Mouse (Mus musculus): ENCODE results near the gene BC024978. TPM values are rescaled to one million over a fixed set of nuclear protein-coding genes. Genes with fewer than 3 reads are reported as not detected.
A peak's percentile ranks its signal among the peaks of the same experiment; 100 is the strongest.

Gene BC024978
- polyA plus RNA-seq, 1 experiment from 2014 or later: 4.0 TPM

DNA sequence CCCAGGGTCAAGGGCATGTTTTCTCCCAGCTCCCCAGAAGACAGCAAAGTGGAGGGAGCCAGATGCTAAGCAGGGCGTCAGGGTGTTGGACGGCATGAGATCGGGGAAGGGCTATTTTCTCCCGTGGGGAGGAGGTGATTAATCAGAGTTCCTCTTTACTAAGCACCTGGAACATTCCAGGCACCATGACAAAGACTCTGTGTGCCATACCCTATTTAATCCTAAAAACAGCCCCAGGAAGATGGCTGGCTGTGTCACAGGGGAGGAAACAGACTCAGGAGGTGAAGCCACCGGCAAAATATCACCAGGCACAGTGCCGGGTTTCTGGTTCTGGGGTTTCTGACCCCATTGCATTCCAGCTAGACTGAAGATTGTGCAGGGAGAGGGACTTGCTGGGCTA, 26.4 kb downstream of the BC024978 start:
- DNase-seq (ENCODE audit: low spot score): no peak

DNA sequence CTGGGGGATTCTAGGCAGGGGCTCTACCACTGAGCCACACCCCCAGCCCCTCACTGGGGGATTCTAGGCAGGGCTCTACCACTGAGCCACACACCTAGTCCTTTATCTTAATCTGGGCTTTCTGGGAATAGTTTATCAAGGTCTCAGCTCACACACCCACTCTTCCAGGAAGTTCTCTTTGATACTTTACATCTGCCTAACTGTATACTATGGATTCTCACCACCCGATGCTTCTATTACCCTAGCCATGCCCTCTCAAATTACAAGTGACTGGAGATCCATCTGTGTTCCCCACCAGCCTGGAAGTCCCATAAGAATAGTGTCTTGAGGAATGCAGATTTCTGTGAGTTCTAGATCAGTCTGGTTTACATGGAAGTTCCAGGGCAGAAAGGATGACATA, 27.0 kb downstream of the BC024978 start:
- no peak for DNase-seq (ENCODE audit: low spot score)

- no peak for DNase-seq (ENCODE audit: low spot score)
Observed at GRCm38 (mm10) chr7:27224877-27225575, 29.4 kb downstream of the BC024978 start.

- no peak for DNase-seq (ENCODE audit: low spot score)
Observed at GRCm38 (mm10) chr7:27227276-27227675, 31.7 kb downstream of the BC024978 start.

DNA sequence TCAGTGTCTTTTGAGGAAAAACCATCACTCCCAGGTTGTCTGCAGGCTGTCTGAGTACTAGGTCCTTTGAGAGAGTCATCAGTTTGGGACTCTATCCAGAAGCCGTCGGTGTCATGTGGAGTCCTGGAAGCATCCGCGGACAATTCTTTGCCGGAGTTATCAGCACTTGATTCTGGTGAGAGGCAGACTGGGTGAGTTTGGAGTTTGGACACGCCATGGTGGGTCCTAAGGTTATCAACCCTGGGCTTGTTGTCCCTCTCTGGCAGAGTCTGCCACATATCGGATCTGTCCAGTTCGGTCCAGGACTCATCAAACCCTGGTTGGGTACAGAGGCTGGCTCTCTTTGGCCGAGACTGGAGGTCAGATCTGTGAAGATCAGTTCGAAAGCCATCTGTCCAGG, 32.1 kb downstream of the BC024978 start:
- no peak for DNase-seq (ENCODE audit: low spot score)

- DNase-seq (ENCODE audit: low spot score): peak; percentile 95
Observed at GRCm38 (mm10) chr7:27228281-27228821, 32.8 kb downstream of the BC024978 start, which contains the start of gene Itpkc. TSS of gene Itpkc (minus strand) at chr7:27228661.

DNA sequence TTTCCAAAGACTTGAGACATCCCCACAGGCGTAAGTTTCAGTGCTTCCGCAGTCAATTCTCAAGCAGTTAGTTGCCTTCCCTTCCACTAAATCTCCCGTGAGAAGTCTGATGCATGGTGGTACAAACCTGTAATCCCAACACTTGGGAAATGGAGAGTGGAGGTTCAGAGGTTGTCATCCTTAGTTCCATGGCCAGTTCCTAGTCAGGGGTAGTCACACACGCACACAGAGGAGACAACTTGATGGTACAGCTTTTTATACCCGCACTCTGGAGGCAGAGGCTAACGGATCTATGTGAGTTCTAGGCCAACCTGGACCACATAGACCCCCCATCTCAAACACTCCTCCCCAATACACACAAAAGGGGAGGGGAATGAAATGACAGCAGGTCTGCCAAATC, 33.3 kb downstream of the BC024978 start:
- no peak for DNase-seq (ENCODE audit: low spot score)

- DNase-seq (ENCODE audit: low spot score): no peak
Observed at GRCm38 (mm10) chr7:27230781-27231180, 35.2 kb downstream of the BC024978 start.

GRCm38 (mm10) chr7:27231693-27232331, 36.2 kb downstream of the BC024978 start:
- no peak for DNase-seq (ENCODE audit: low spot score)

DNA sequence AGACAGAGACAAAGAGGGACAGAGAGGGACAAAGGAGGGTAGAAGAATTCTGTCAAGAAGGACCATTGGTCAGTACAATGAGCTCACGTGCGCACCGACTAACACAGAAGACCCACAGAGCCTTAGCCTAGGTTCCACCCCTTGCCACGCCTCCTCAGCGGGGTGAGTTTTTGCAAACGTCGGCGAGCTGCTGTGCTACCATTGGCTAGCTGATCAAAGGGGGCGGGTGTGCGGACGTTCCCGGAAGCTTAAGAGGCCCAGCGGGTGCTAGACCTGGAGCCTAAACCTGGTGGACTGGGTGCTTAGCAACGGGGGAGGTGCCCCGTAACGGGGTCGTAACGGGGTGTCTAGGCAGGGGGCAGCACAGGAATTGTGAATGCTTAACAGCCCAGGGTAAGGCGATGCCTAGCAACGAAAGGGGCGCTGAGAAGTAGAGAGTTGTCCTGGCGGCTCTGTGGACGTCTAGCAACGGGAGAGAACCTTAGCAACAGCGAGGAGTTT, 37.2 kb downstream of the BC024978 start, which contains the start of gene Coq8b:
Gene Coq8b, plus strand, starts transcription at position 243 of the 501 bp plus-strand sequence.
- DNase-seq (ENCODE audit: low spot score): peak; percentile 97

DNA sequence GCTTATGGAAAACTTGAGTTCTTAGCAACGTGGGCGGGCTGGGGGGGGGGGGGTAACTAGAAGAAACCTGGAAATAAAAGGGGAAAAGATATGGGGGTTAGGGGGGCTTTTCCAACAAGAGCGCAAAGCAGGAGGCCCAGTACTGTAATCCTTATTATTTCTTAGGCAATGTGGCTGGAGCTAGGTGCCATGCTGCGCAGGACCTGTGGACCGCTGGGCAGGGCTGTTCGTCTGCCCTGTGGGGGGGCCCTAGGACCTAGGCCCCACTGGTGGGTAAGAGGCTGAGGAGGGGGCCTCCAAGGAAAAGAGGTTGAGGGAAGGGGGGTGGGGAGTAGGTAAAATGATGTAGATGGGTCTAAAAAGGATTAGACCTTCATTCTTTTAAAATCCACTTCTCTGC, 37.7 kb downstream of the BC024978 start:
- no peak for DNase-seq (ENCODE audit: low spot score)

DNA sequence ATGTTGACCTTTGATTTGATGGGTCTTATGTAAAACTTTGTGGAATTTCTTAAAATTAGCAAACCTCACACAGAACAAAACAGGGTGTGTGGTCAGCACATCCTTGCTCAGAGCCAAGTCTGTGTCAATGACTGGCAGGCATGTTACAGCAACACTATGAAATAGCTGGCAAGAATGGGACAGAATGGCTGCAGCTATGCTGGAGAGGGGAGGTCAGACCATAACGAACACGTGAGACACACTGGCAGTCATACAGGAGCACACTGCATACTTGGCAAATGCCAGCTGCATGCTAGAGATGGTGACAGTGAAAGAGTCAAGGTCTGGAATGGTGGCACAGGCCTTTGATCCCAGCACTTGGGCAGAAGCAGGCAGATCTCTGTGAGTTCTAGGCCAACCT, 40.1 kb downstream of the BC024978 start:
- no peak for DNase-seq (ENCODE audit: low spot score)

DNA sequence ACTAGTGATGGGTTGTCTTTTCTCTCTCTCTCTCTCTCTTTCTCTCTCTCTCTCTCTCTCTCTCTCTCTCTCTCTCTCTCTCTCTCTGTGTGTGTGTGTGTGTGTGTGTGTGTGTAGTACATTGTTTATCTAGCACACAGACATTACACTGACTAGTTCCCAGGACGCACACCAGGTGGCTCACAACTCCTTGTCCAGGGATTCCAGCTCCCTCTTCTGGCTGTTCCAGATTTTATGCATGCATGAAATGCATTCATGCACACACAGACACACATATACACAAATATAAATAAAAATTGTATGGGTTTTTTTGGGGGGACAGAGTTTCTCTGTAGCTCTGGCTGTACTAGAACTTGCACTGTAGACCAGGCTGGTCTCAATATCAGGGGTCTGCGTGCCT, 41.9 kb downstream of the BC024978 start:
- no peak for DNase-seq (ENCODE audit: low spot score)

DNA sequence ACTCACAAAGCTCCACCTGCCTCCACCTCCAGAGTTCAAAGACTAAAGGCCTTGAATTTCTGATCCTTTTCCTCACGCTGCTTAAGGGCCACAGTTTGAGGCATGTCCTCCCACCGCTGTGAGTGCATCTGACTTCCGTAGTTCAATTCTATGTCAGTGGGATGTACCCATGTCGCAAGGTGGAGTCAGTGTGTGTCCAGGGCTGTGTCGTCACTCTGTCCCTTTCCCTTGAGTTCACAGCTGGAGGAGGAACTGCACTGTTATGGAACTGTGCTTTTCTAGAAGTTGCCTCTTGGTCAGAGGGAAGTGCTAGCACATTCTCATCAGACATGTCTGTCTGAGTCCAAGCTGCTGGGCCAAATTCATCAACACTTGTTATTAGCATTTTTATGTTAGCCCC, 43.0 kb downstream of the BC024978 start:
- DNase-seq (ENCODE audit: low spot score): no peak

- DNase-seq (ENCODE audit: low spot score): no peak
Observed at GRCm38 (mm10) chr7:27243211-27243610, 47.6 kb downstream of the BC024978 start.

- peak; percentile 34 for DNase-seq (ENCODE audit: low spot score)
Observed at GRCm38 (mm10) chr7:27244088-27244487, 48.5 kb downstream of the BC024978 start.

DNA sequence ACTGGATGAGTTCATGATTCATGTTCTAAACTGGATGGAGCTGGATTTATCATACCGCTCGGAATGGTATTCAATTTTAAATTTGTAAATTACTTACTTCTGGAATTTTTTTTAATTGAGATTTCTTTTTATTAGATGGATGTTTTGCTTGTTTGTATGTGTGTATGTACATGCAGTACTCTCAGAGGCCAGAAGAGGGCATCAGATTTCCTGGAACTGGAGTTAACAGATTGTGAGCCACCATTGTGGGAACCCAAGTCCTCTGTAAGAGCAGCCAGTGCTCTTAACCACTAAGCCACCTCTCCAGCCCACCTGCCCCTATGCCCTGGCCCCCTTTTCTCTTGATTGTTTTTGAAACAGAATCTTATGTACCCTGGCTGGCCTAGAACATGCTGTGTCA, 53.6 kb downstream of the BC024978 start:
- peak; percentile 35 for DNase-seq (ENCODE audit: low spot score)

DNA sequence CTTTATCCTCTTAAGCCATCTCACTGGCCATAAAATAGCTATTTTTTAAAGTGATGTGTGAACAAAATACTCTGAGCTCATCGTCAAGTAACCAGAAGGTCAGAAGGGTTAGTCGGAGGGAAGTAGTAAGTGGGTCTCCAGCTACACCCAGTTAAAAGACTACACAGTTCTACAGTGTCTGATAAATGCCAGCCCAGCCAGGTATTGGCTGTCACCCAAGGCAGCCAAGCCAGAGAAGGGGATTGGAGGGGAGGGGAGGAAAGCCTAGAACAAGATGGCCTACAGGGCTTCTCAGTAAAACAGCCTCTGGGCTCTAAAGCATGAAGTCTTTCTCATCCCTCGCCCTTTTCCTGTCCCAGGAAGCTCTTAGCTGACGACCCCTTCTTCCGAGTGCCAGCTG, 54.3 kb downstream of the BC024978 start:
- no peak for DNase-seq (ENCODE audit: low spot score)

DNA sequence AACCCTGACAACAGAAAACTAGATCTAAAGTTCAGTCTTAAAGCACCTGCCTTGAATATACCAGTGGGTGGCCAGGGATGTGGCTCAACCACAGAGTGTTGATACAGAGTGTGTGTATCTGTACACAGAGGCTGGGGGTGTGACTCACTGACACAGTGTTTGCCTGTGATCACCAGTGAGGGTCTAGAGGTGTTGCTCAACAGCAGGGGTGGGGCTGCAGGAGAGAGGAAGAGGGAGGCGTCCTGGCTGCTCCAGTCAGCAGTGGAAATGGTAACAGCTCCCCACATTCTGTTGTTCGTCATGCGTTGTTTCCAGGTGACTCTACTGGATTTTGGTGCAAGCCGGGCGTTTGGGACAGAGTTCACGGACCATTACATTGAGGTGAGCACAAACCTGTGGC, 56.4 kb downstream of the BC024978 start:
- no peak for DNase-seq (ENCODE audit: low spot score)

GRCm38 (mm10) chr7:27255721-27256120, 60.1 kb downstream of the BC024978 start:
- no peak for DNase-seq (ENCODE audit: low spot score)

GRCm38 (mm10) chr7:27257046-27257851, 61.7 kb downstream of the BC024978 start:
- no peak for DNase-seq (ENCODE audit: low spot score)

GRCm38 (mm10) chr7:27257852-27258204, 62.2 kb downstream of the BC024978 start:
- DNase-seq (ENCODE audit: low spot score): no peak
